Mouse (Mus musculus) kidney, adult 9 months (tissue): ENCODE measurements around the gene Parvb.

Experiments
- DNase-seq: peaks from one replicate; pipeline ENCODE4 v3.0.0; 2022

Parvb gene

DNA sequence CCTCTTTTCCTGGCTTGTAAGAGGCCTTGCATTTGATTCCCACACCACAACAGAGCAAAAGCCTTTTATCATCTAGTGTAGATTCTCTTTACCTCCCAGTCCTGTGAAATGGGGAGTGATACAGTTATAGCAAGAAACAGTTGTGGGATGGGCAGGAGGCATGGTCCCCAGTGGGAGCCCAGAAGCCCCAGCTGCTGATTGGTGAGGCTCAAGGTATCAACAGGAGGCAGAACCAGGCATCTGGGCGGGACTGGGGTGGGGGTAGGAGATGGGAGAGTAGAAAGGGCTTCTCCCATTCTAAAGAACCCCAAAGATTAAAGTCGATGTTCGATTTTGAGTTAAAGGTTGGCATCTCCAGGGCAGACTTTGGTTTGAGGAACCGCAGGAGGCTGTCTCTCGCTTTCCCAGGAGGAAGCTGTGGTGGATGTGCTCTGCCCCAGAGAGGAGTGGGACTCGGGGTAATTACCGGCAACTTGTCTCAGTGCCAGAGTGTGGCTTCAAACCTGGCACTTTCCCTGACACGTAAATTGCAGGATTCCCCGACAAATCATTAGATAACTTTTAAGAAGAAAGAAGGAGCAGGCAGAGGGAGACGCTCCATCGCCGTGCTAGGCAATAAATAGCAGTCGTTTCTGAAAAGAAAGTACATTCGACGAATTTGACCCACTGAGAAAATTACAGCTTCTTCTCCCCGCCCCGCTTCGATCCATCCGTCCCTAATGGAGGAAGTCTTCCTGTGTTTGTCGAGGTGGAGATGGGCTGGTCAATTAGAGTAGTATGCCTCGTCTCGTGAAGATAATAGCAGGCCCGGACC is 13.7 kb upstream of the Parvb start:
- DNase-seq = no peak

DNA sequence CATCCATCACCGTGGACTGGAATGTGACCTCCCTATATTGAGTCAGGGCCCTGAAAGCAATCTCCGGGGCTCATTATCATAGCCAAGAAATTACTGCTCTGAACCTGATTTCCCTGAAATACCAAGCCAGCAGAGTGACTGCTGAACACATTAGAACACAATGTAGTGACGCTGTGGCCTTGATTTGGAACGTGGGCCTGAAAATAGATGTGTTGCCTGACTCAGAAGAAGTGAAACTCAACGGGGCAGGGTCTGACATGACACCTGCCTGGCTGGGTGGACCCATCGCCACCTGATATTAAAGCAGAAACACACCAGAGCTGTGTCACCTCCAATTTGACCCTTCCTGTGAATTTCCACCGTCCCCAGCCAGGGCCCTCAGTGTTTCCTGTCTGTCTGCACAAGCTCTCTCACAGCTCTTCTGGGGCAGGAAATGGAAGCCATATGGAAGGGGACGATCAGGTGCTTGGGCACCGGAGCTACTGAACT is 13.0 kb upstream of the Parvb start:
- DNase-seq = no peak

- DNase-seq = peak; percentile 43
Observed at GRCm38 (mm10) chr15:84221539-84221938, 10.3 kb upstream of the Parvb start.

DNA sequence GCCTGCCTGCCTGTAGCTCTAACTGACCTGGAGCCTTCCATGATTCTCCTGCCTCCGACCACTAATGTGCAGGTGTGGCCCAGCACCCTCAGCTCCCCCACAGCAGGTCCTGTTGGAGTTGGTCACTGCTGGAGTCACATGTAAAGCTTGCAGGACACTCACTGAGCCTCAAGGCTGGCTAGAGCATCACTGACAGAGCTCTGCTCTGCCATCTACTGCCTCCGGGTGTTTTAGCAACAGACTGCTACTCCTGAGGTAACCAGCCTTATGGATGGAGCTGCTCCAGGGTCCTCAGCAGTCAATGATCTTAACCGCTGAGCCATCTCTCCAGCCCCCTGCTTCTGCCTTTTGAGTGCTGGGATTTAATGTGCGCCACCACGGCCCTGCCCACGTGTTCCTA is 8.4 kb upstream of the Parvb start:
- no peak for DNase-seq

- no peak for DNase-seq
Observed at GRCm38 (mm10) chr15:84224779-84225178, 7.1 kb upstream of the Parvb start.

DNA sequence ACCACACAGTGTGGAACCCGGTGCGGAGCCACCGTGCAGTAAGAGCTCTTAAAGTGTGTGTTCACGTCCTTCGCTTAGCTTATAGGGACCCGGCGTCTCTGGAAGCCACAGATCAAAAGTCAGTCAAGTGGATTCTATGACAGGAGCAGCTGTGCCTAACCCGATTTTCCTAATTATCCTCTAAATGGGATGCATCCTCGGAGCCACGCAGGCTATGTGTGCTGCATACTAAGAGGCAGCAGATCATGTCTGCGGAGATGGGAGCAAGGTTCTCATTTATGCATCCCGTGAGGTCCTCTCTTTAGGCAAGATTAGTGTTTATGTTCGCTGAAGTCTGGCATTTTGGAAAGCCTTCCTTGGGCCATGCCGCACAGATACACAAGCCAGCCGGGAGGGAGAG is 4.9 kb upstream of the Parvb start:
- DNase-seq = no peak

- no peak for DNase-seq
Observed at GRCm38 (mm10) chr15:84230661-84231060, 1.2 kb upstream of the Parvb start.

- no peak for DNase-seq
Observed at GRCm38 (mm10) chr15:84231113-84231712, 630 bp upstream of the Parvb start.

- no peak for DNase-seq
Observed at GRCm38 (mm10) chr15:84232609-84233008, 766 bp downstream of the Parvb start.

GRCm38 (mm10) chr15:84234794-84235581 is 3.1 kb downstream of the Parvb start:
- no peak for DNase-seq

DNA sequence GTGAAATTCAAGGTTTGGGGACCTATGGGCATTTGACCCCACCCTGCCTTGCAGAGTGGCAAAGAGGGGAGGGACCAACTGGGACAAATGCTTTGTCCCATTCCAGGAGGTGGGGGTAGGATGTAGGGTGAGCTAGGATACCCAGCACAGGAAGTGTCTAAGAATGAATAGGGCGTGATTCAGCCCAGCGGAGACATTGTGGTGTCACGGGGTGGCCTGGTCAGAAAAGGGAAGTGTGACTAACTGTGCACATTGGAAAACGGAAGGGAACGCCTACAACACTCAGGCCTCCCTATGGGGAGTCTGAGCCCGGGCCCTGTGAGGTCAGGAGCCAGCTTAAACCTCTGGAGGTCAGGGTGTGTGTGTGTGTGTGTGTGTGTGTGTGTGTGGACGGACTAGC is 3.8 kb downstream of the Parvb start:
- DNase-seq = peak; percentile 73

DNA sequence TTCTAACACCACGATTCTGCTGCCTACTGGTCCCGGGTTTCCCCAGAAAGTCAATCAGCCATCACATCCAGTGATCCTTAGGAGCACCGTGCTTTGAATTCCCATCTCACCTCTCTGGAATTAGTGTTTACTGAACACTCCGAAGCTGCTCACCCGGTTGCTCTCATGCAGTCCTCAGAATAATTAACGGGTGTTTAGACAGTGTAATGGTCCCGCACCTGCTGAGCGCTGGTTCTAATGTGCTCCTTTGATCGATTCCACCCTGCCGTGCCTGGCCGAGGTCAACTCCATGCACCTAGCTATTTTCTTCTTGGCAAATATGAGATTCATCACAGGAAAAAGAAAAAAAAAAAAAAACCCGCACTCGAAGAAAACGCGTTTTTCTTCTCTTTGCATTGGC is 6.7 kb downstream of the Parvb start:
- DNase-seq = no peak

GRCm38 (mm10) chr15:84238991-84239401 is 7.2 kb downstream of the Parvb start:
- DNase-seq = no peak

- DNase-seq = no peak
Observed at GRCm38 (mm10) chr15:84241520-84241919, 9.7 kb downstream of the Parvb start.

- DNase-seq = no peak
Observed at GRCm38 (mm10) chr15:84245104-84245503, 13.3 kb downstream of the Parvb start.

DNA sequence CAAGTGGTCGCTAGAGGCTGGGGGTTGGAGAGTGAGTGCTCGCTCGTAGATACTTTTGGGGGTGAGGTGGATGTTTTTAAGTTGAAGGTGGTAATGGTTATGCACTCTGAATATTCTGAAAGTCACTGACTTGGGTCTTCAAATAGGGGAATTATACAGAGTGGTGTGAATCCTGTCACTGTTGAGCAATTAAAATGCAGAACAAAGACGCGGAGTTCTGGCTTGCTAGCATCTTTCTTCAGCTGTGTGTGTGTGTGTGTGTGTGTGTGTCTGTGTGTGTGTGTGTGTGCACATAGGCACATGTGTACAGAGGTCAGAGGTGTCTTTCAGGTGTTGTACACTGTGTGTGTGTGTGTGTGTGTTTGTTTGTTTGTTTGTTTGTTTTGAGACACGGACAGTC is 14.4 kb downstream of the Parvb start:
- DNase-seq = no peak

DNA sequence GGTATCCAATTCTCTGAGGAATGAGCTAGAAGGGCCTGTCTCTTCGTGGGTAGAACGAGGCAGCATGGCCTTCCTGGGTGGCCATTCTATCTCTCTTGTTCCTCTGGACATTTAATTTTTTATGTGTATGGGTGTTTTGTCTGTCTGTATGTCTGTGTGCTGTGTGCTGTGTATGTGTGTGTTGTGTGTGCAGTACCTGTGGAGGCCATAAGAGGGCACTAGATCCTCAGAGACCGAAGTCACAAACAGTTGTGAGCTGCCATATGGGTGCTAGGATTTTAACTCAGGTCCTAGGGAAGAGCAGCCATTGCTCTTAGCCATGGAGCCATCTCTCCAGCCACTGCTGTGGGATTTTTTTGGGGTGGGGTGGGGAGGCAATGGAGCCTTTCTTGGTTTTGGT is 15.5 kb downstream of the Parvb start:
- no peak for DNase-seq

- peak; percentile 20 for DNase-seq
Observed at GRCm38 (mm10) chr15:84251227-84251626, 19.4 kb downstream of the Parvb start.

- no peak for DNase-seq
Observed at GRCm38 (mm10) chr15:84252645-84253044, 20.8 kb downstream of the Parvb start.

GRCm38 (mm10) chr15:84253757-84254156 is 21.9 kb downstream of the Parvb start:
- DNase-seq = no peak

DNA sequence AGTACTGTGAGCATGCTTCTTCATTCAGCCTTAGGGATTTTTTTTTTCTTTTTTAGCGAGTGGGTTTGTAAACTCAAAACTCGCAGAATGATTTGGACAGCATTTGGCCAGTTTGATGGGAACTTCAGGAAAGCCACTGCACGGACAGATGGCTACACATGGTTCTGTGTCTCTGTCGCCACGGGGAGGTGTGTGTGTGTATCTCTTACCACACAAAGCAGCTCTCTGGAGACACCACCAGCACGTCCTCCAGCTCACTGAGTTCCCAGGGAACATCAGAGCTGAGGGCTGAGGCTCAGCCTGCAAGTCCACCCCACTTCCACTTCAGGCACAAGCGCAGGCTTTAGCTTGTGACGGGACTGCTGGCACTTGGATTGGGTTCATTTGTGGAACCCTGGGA is 22.5 kb downstream of the Parvb start:
- no peak for DNase-seq

DNA sequence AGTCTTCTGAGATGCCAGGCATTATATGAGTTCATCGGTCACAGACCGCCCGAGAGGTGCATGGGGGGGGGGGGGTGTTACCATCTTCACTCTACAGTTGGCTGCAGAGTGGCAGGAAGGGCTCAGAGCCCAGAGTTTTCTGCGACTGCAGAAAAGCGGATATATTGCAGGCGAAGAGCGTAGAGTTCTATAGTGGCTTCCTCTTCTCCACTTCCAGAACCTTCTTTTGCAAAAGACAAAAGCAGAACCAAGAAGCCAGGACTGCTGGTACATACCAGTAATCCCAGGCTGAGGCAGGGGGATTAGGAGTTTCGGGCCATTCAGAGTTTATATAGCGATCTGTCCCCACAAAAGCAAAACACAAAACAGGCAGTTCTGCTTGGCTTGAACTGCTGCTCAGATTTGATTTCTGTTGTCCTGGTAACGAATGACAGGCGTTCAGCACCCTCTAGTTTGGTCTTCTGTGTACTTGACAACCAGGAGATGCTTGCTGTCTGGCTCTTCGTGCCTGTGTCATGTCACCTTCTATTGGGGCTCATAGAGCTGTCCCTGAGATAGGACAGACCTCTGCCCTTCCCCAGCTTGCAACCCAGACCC is 24.5 kb downstream of the Parvb start:
- no peak for DNase-seq

GRCm38 (mm10) chr15:84256864-84257263 is 25.0 kb downstream of the Parvb start:
- DNase-seq = no peak
